In the genomic region with DNA sequence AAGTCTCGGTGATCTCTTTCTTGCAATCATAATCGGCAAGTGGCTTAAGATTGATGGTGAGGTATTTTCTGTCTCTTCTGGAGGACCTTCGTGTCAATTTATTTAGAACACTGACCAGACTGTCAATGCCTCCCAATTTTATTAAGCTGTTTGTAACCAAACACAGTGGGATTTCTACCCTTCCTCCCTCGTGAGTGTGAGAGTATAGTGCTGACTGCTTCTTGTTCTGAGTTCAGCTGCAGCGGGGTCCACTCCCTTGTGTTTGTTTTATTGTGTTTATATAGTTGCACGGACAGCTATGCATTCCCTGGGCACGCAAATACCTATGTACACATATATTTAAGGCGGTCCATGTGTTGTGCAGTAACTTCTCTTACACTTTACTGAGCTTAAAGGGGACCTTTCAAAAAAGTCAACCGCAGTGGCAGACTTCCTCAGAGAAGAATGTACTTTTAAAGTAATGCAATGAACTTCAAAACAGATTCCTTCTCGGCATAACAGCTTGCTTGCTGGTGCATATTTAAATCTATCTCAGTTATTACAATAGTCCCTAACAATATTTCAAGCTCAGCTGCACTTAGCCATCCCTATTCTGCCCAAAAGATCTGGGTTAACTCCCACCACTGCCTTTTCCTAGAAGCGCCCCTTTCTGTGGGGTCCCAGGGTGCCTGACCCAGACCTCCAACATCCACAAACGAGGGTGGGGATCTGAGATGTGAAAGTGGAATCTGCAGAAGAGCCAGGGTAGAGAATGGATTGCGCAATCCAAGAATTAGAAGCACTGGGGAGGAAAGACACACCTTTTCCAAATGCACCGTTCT, we compare ENCODE assay signal across 9 mouse cellular contexts.
DNase-seq lines count a peak whose midpoint lies in the region; ATAC-seq and TF ChIP-seq lines count a peak whose summit lies in the region.
"Had no signal": no experiment of that assay in that cellular context is flagged by ENCODE, and none has a peak within 500 bp of the region (broad histone marks: within the 10 kb centered on the region; RNA-seq: fewer than 3 reads in every experiment).

No protein-coding gene starts in this region.

- H3K27ac ChIP-seq in lung, postnatal 0 days (ENCODE audit: low read length): no peak overlapping the region
- H3K27ac ChIP-seq in limb, embryonic 13.5 days: no peak overlapping the region
- no peak overlapping the region for H3K27ac ChIP-seq in stomach, embryonic 16.5 days (ENCODE audit: low read length)
- no peak overlapping the region for H3K27ac ChIP-seq in liver, postnatal 0 days (ENCODE audit: low read depth)

- H3K4me3 ChIP-seq in lung, postnatal 0 days (ENCODE audit: low read depth, low read length): no peak overlapping the region
- H3K4me3 ChIP-seq in limb, embryonic 13.5 days: peak overlapping the region; percentile 16; the same call in 1 of the 2 replicates
- H3K4me3 ChIP-seq in stomach, embryonic 16.5 days (replicated peaks; ENCODE audit: low read length): peak overlapping the region; percentile 24
- no peak overlapping the region for H3K4me3 ChIP-seq in liver, postnatal 0 days (ENCODE audit: low read depth, low read length)
- H3K4me3 ChIP-seq: megakaryocyte, embryonic 14.5 days had no signal

- peaks cover 49% of the 10 kb centered on the region for H3K27me3 ChIP-seq in lung, postnatal 0 days (replicated peaks; ENCODE audit: insufficient read depth, low read length)
- H3K27me3 ChIP-seq in limb, embryonic 13.5 days: peaks cover 93% of the 10 kb centered on the region
- H3K27me3 ChIP-seq in stomach, embryonic 16.5 days (ENCODE audit: control insufficient read depth, insufficient read depth, low read length): peaks cover 9% of the 10 kb centered on the region; the same call in 1 of the 2 replicates
- H3K27me3 ChIP-seq in liver, postnatal 0 days (ENCODE audit: insufficient read depth, low read length): peaks cover 78% of the 10 kb centered on the region

- no peaks in the 10 kb centered on the region for H3K9me3 ChIP-seq in lung, postnatal 0 days (ENCODE audit: low read length)
- H3K9me3 ChIP-seq in limb, embryonic 13.5 days: no peaks in the 10 kb centered on the region
- H3K9me3 ChIP-seq in stomach, embryonic 16.5 days (replicated peaks; ENCODE audit: control insufficient read depth, low read length): no peaks in the 10 kb centered on the region
- H3K9me3 ChIP-seq in liver, postnatal 0 days (ENCODE audit: low read length): no peaks in the 10 kb centered on the region

- peaks cover 4% of the 10 kb centered on the region; the same call in 1 of the 2 replicates for H3K4me1 ChIP-seq in lung, postnatal 0 days (ENCODE audit: insufficient read depth, low read depth, low read length)
- H3K4me1 ChIP-seq in limb, embryonic 13.5 days: peaks cover 17% of the 10 kb centered on the region
- H3K4me1 ChIP-seq in stomach, embryonic 16.5 days (ENCODE audit: control insufficient read depth, insufficient read depth, low read length): peaks cover 9% of the 10 kb centered on the region; the same call in 1 of the 2 replicates
- peaks cover 5% of the 10 kb centered on the region; the same call in 1 of the 2 replicates for H3K4me1 ChIP-seq in liver, postnatal 0 days (ENCODE audit: insufficient read depth)

- peak overlapping the region; percentile 27; the same call in 1 of the 2 replicates for H3K4me2 ChIP-seq in lung, postnatal 0 days (replicated peaks; ENCODE audit: low read depth, low read length)
- peak overlapping the region; percentile 43 for H3K4me2 ChIP-seq in limb, embryonic 13.5 days (replicated peaks)
- peak overlapping the region; percentile 48 for H3K4me2 ChIP-seq in stomach, embryonic 16.5 days (ENCODE audit: low read depth, low read length)
- H3K4me2 ChIP-seq in liver, postnatal 0 days (ENCODE audit: low read depth, low read length): no peak overlapping the region

- ATAC-seq in lung, postnatal 0 days: no peak
- no peak for ATAC-seq in limb, embryonic 13.5 days (ENCODE audit: low FRiP score, low read depth)
- ATAC-seq in stomach, embryonic 16.5 days (ENCODE audit: insufficient read depth, low FRiP score): no peak
- ATAC-seq in liver, postnatal 0 days: no peak

- H3K36me3 ChIP-seq in lung, postnatal 0 days (ENCODE audit: insufficient read depth, low read length): no peaks in the 10 kb centered on the region
- H3K36me3 ChIP-seq in limb, embryonic 13.5 days: no peaks in the 10 kb centered on the region
- no peaks in the 10 kb centered on the region for H3K36me3 ChIP-seq in stomach, embryonic 16.5 days (ENCODE audit: control insufficient read depth, insufficient read depth, low read length)
- no peaks in the 10 kb centered on the region for H3K36me3 ChIP-seq in liver, postnatal 0 days (replicated peaks; ENCODE audit: insufficient read depth, low read length)

- TF ChIP-seq EP300 in lung, postnatal 0 days (IDR thresholded peaks at IDR 0.05): no peak
- no peak for TF ChIP-seq EP300 in liver, postnatal 0 days (IDR thresholded peaks at IDR 0.05; ENCODE audit: low read depth)

- DNase-seq in embryo, embryonic 10.5 days (ENCODE audit: low spot score): peak; percentile 62
- DNase-seq in embryo, embryonic 10 days (ENCODE audit: low spot score): no peak
- DNase-seq in lung, postnatal 0 days (ENCODE audit: low spot score): no peak
- DNase-seq in lung, postnatal 4 days: no peak
- no peak for DNase-seq in adipocyte (ENCODE audit: low spot score)
- no peak for DNase-seq in liver, postnatal 0 days

- TF ChIP-seq CTCF in lung, postnatal 0 days (IDR thresholded peaks at IDR 0.05): no peak
- TF ChIP-seq CTCF in liver, postnatal 0 days (IDR thresholded peaks at IDR 0.05; ENCODE audit: low read depth): no peak

- WGBS in lung, postnatal 0 days: 21% methylated on average over 14 of the region's 14 CpGs
- WGBS in limb, embryonic 13.5 days: 7% methylated on average over 14 of the region's 14 CpGs
- whole genome bisulfite sequencing in stomach, embryonic 16.5 days: 25% methylated on average over 14 of the region's 14 CpGs
- 8% methylated on average over 14 of the region's 14 CpGs for WGBS in liver, postnatal 0 days (ENCODE audit: insufficient replicate concordance)

- no peak overlapping the region for H3K9ac ChIP-seq in lung, postnatal 0 days (replicated peaks; ENCODE audit: low read depth)
- H3K9ac ChIP-seq in limb, embryonic 13.5 days: no peak overlapping the region
- H3K9ac ChIP-seq in stomach, embryonic 16.5 days (ENCODE audit: low read length): no peak overlapping the region
- H3K9ac ChIP-seq in liver, postnatal 0 days (replicated peaks): no peak overlapping the region

Comparison
In these comparisons a context has a peak if more than half of its experiments do, and no peak if none do; other contexts are left out.
1. H3K4me3 ChIP-seq: peak in limb, embryonic 13.5 days (single experiment) and stomach, embryonic 16.5 days (single experiment); none in lung, postnatal 0 days (single experiment) and liver, postnatal 0 days (single experiment).